Mouse (Mus musculus) kidney, adult 2 months (tissue): Measurements from ENCODE around the gene Nek11. TPM values are rescaled to one million over a fixed set of nuclear protein-coding genes. Genes with fewer than 3 reads are reported as not detected.
A peak's percentile ranks its signal among the peaks of the same experiment; 100 is the strongest.
"Not testable (repeated sequence)": the region's sequence is repeated elsewhere in the genome, so short reads cannot be mapped to it uniquely, and the experiment has no call there.

ENCODE experiments used
- DNase-seq: peaks from one replicate; pipeline ENCODE4 v3.0.0; 2021
- H3K27ac ChIP-seq: fragments of 200-500 bp; 2 replicates; pipeline ENCODE4 v1.5.1; 2012; ENCODE audit warnings: low read depth, low read length, control low read depth, inconsistent platforms; ENCODE audit not compliant: insufficient read depth
- H3K27me3 ChIP-seq: fragments of 200-500 bp; replicated peaks from 2 replicates; pipeline ENCODE4 v1.6.1; 2012; ENCODE audit warnings: mild to moderate bottlenecking, moderate library complexity, low read length, inconsistent platforms; ENCODE audit not compliant: control insufficient read depth, insufficient read depth
- H3K36me3 ChIP-seq: fragments of 200-500 bp; 2 replicates; pipeline ENCODE4 v1.6.1; 2012; ENCODE audit warnings: mild to moderate bottlenecking, moderate library complexity, low read length, inconsistent platforms; ENCODE audit not compliant: control insufficient read depth, insufficient read depth
- H3K4me1 ChIP-seq: fragments of 200-500 bp; 2 replicates; pipeline ENCODE4 v1.6.1; 2011; ENCODE audit warnings: low read length; ENCODE audit not compliant: control insufficient read depth, insufficient read depth
- H3K4me3 ChIP-seq: fragments of 200-500 bp; 2 replicates; pipeline ENCODE4 v1.5.1; 2011; ENCODE audit warnings: mild to moderate bottlenecking, low read depth, low read length, control low read depth; ENCODE audit not compliant: insufficient read depth
- CTCF ChIP-seq: fragments of 200-500 bp; conservative IDR thresholded peaks from 2 replicates; pipeline ENCODE4 v1.5.1; 2011; ENCODE audit warnings: low read depth, mild to moderate bottlenecking, control low read depth, low read length, moderate library complexity, mixed read lengths; ENCODE audit not compliant: insufficient read depth, insufficient read length
- POLR2A ChIP-seq: fragments of 200-500 bp; IDR thresholded peaks from one replicate; pipeline ENCODE4 v1.6.1; 2011; ENCODE audit warnings: low read depth, low read length, control low read depth
- WGBS: fragments of 180-500 bp; shearing (Covaris S2); methylation state at CpG from one replicate; pipeline ENCODE4 v1.1.7; 2018; 5-methylcytosine and 5-hydroxymethylcytosine counted together
- polyA plus RNA-seq: library from polyadenylated mRNA; depleted of rRNA; stranded (reverse); fragments of >200 nt; gene quantifications from 2 replicates; pipeline ENCODE4 v1.2.3, GENCODE M21; 2012; rRNA removed

Gene Nek11
- polyA plus RNA-seq, 1 experiment = 0.17 TPM

GRCm38 (mm10) chr9:105136404-105136803 is 258.9 kb downstream of the Nek11 start:
- TF ChIP-seq POLR2A (no peak), CTCF (no peak)
- H3K27ac ChIP-seq = no peak overlapping the region
- no peaks in the 10 kb centered on the region for H3K27me3 ChIP-seq
- no peaks in the 10 kb centered on the region for H3K4me1 ChIP-seq
- H3K4me3 ChIP-seq = no peak overlapping the region
- WGBS = 43% methylated on average over 1 of the region's 1 CpGs
- DNase-seq = no peak
- no peaks in the 10 kb centered on the region for H3K36me3 ChIP-seq

- TF ChIP-seq CTCF = no peak
- TF ChIP-seq POLR2A = no peak
- Histone ChIP-seq H3K4me1 (no peaks in the 10 kb centered on the region), H3K4me3 (no peak overlapping the region), H3K36me3 (no peaks in the 10 kb centered on the region), H3K27ac (no peak overlapping the region), H3K27me3 (no peaks in the 10 kb centered on the region)
- no peak for DNase-seq
- WGBS = 83% methylated on average over 5 of the region's 5 CpGs
Observed at GRCm38 (mm10) chr9:105134536-105134935, 260.8 kb downstream of the Nek11 start.

GRCm38 (mm10) chr9:105132002-105132367 is 263.3 kb downstream of the Nek11 start:
- Histone ChIP-seq H3K4me3 (peak overlapping the region; percentile 89), H3K27ac (peak overlapping the region; percentile 21; the same call in 1 of the 2 replicates), H3K36me3 (no peaks in the 10 kb centered on the region), H3K4me1 (no peaks in the 10 kb centered on the region), H3K27me3 (no peaks in the 10 kb centered on the region)
- WGBS = 22% methylated on average over 5 of the region's 5 CpGs
- TF ChIP-seq CTCF (no peak), POLR2A (no peak)
- DNase-seq = no peak

- under 1% methylated on average over 60 of the region's 60 CpGs for WGBS
- H3K36me3 ChIP-seq = no peaks in the 10 kb centered on the region
- H3K4me3 ChIP-seq = peak within 1 kb of the TSS; percentile 89
- H3K27me3 ChIP-seq = no peaks in the 10 kb centered on the region
- peak; percentile 96 for DNase-seq
- peak within 1 kb of the TSS; percentile 60 for H3K27ac ChIP-seq
- no peaks in the 10 kb centered on the region for H3K4me1 ChIP-seq
- TF ChIP-seq POLR2A (peak; percentile 32), CTCF (no peak)
Observed at GRCm38 (mm10) chr9:105131253-105132001, 263.9 kb downstream of the Nek11 start, which contains the start of gene Nudt16. TSS of gene Nudt16 (minus strand) at chr9:105131824.

GRCm38 (mm10) chr9:105130331-105130730 is 265.0 kb downstream of the Nek11 start:
- Histone ChIP-seq H3K27me3 (no peaks in the 10 kb centered on the region), H3K27ac (no peak overlapping the region), H3K4me3 (no peak overlapping the region), H3K36me3 (no peaks in the 10 kb centered on the region), H3K4me1 (no peaks in the 10 kb centered on the region)
- DNase-seq = no peak
- 97% methylated on average over 8 of the region's 8 CpGs for WGBS
- no peak for TF ChIP-seq CTCF
- no peak for TF ChIP-seq POLR2A

GRCm38 (mm10) chr9:105125206-105125605 is 270.1 kb downstream of the Nek11 start:
- H3K4me3 ChIP-seq, H3K4me1 ChIP-seq, DNase-seq, H3K27ac ChIP-seq, H3K36me3 ChIP-seq, H3K27me3 ChIP-seq: not testable (repeated sequence)
- 84% methylated on average over 3 of the region's 3 CpGs for WGBS

Other genes with a start within 250 kb of the Nek11 start
- gene Aste1, start 132 bp downstream of the Nek11 start, polyA plus RNA-seq = 6.1 and 7.3 TPM in 2 replicates
- gene Atp2c1, start 131.8 kb upstream of the Nek11 start, polyA plus RNA-seq = 59.9 and 69.5 TPM in 2 replicates
- gene Pik3r4, start 247.5 kb upstream of the Nek11 start, polyA plus RNA-seq = 16.6 and 16.9 TPM in 2 replicates